Mouse (Mus musculus) midbrain, embryonic 11.5 days (tissue): Measurements from ENCODE around the gene Rcan2. TPM values are rescaled to one million over a fixed set of nuclear protein-coding genes. Genes with fewer than 3 reads are reported as not detected.

Experiments used
- ATAC-seq: fragments of 200-750 bp; cut with Nextera tagmentation; 2 replicates; pipeline ENCODE4 v1.8.0; 2017; ENCODE audit warnings: moderate TSS enrichment, moderate library complexity; ENCODE audit not compliant: low FRiP score
- DNase-seq: peaks from one replicate; pipeline ENCODE4 v3.0.0; 2015; ENCODE audit warnings: low spot score; ENCODE audit errors: missing footprints
- H3K27ac ChIP-seq: fragments of 300-500 bp; sonication (generic); 2 replicates; pipeline ENCODE4 v1.5.1; 2014; ENCODE audit warnings: low read depth, low read length
- H3K27me3 ChIP-seq: fragments of 300-500 bp; sonication (generic); 2 replicates; pipeline ENCODE4 v1.6.1; 2014; ENCODE audit warnings: mild to moderate bottlenecking, low read length, moderate library complexity, mixed read lengths; ENCODE audit not compliant: control insufficient read depth, insufficient read depth
- H3K36me3 ChIP-seq: fragments of 300-500 bp; sonication (generic); 2 replicates; pipeline ENCODE4 v1.6.1; 2014; ENCODE audit warnings: mild to moderate bottlenecking, low read length, moderate library complexity, mixed read lengths; ENCODE audit not compliant: control insufficient read depth, insufficient read depth
- H3K4me1 ChIP-seq: fragments of 300-500 bp; sonication (generic); 2 replicates; pipeline ENCODE4 v1.6.1; 2014; ENCODE audit warnings: low read length; ENCODE audit not compliant: control insufficient read depth, insufficient read depth
- H3K4me2 ChIP-seq: fragments of 300-500 bp; sonication (generic); 2 replicates; pipeline ENCODE4 v1.6.1; 2014; ENCODE audit warnings: mild to moderate bottlenecking, moderate library complexity
- H3K4me3 ChIP-seq: fragments of 300-500 bp; sonication (generic); 2 replicates; pipeline ENCODE4 v1.5.1; 2014; ENCODE audit warnings: low read depth, low read length
- H3K9ac ChIP-seq: fragments of 300-500 bp; sonication (generic); 2 replicates; pipeline ENCODE4 v1.6.1; 2014; ENCODE audit warnings: low read length
- H3K9me3 ChIP-seq: fragments of 300-500 bp; sonication (generic); 2 replicates; pipeline ENCODE4 v1.6.1; 2016; ENCODE audit warnings: low read length; ENCODE audit not compliant: control insufficient read depth
- WGBS: fragments of 180-500 bp; shearing (Covaris S2); extraction: QIAGEN DNeasy Blood & Tissue Kit; methylation state at CpG from one replicate; pipeline ENCODE4 v1.1.7; 2014; 5-methylcytosine and 5-hydroxymethylcytosine counted together
- polyA plus RNA-seq: library from polyadenylated mRNA; unstranded; fragments of >200 nt; fragmentation: Nextera tagmentation; extraction: Ambion mirVana; gene quantifications from 2 replicates; pipeline ENCODE4 v1.2.1, GENCODE M21; 2014

The Rcan2 gene
- polyA plus RNA-seq, 1 experiment from 2014 or later, result 9.0 TPM

GRCm38 (mm10) chr17:44011917-44012316 lies 210.8 kb downstream of the Rcan2 start:
- ATAC-seq, result no peak
- 77% methylated on average over 4 of the region's 4 CpGs for WGBS
- Histone ChIP-seq H3K4me3 (no peak overlapping the region), H3K27ac (no peak overlapping the region), H3K4me2 (no peak overlapping the region), H3K9ac (no peak overlapping the region), H3K27me3 (no peaks in the 10 kb centered on the region), H3K4me1 (no peaks in the 10 kb centered on the region), H3K36me3 (no peaks in the 10 kb centered on the region), H3K9me3 (no peaks in the 10 kb centered on the region)
- DNase-seq, result no peak

GRCm38 (mm10) chr17:44013756-44014510 lies 212.8 kb downstream of the Rcan2 start:
- DNase-seq, result peak; percentile 10
- Histone ChIP-seq H3K9ac (no peak overlapping the region), H3K4me1 (no peaks in the 10 kb centered on the region), H3K4me2 (no peak overlapping the region), H3K27me3 (no peaks in the 10 kb centered on the region), H3K27ac (no peak overlapping the region), H3K4me3 (no peak overlapping the region), H3K36me3 (no peaks in the 10 kb centered on the region), H3K9me3 (0 out of 2 replicates have a peak, but pooled peaks cover 3% of the 10 kb centered on the region)
- no peak for ATAC-seq
- 72% methylated on average over 4 of the region's 4 CpGs for WGBS

DNA sequence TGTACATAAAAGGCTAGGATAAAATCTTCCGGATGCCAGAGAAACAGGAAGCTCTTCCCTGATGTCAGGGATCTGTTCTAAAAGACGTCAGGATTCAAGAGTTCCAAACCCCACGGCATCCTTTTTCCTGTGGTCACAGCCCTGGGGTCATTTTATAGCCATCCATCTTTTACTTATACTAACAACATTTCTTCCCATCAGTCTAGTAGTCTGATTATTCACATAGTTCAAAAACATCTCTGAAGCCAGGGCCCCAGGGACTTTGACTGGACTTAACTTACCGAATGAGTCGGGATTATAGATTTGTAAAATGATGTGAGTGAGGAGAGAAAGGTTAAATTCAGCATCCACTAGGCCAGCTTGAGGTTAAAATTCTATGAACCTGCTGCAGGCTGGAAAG lies 215.2 kb downstream of the Rcan2 start:
- no peak for ATAC-seq
- Histone ChIP-seq H3K4me3 (no peak overlapping the region), H3K27ac (no peak overlapping the region), H3K36me3 (no peaks in the 10 kb centered on the region), H3K4me1 (no peaks in the 10 kb centered on the region), H3K9me3 (0 out of 2 replicates have a peak, but pooled peaks cover 3% of the 10 kb centered on the region), H3K27me3 (no peaks in the 10 kb centered on the region), H3K4me2 (no peak overlapping the region), H3K9ac (no peak overlapping the region)
- no peak for DNase-seq
- 88% methylated on average over 5 of the region's 5 CpGs for WGBS

- no peak overlapping the region for H3K4me3 ChIP-seq
Observed at GRCm38 (mm10) chr17:44020707-44021220, 219.6 kb downstream of the Rcan2 start.

GRCm38 (mm10) chr17:44023842-44024241 lies 222.7 kb downstream of the Rcan2 start:
- Histone ChIP-seq H3K4me1 (no peaks in the 10 kb centered on the region), H3K9ac (no peak overlapping the region), H3K4me2 (no peak overlapping the region), H3K27ac (no peak overlapping the region), H3K9me3 (no peaks in the 10 kb centered on the region), H3K4me3 (no peak overlapping the region), H3K36me3 (no peaks in the 10 kb centered on the region), H3K27me3 (no peaks in the 10 kb centered on the region)
- DNase-seq (no peak), ATAC-seq (no peak)
- WGBS, result 75% methylated on average over 2 of the region's 2 CpGs

More at GRCm38 (mm10) chr17:44020707-44021220, 219.6 kb downstream of the Rcan2 start:
- Histone ChIP-seq H3K27ac (no peak overlapping the region), H3K27me3 (no peaks in the 10 kb centered on the region), H3K4me1 (no peaks in the 10 kb centered on the region), H3K36me3 (no peaks in the 10 kb centered on the region), H3K9me3 (0 out of 2 replicates have a peak, but pooled peaks cover 3% of the 10 kb centered on the region), H3K9ac (no peak overlapping the region), H3K4me2 (no peak overlapping the region)
- no peak for ATAC-seq
- DNase-seq, result no peak
- 85% methylated on average over 6 of the region's 6 CpGs for whole genome bisulfite sequencing

DNA sequence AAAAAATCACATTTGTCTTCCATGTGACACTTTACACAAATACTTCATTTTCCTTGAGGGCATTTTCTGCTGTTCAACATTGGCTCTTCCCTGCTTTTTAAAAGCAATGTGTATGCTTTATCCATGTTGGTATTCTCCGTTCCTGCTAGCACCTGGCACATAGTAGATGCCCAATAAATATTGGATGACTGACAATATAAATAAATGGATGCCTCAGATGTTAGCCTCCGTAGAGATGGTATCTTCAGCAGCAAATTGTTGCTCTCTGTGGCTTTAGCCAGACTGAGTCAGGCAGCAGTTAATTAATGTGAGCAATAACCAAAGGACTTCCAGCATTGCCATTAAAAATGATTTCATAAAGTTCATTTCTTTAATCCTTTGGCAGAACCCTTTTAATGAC lies 223.9 kb downstream of the Rcan2 start:
- DNase-seq, result peak; percentile 53
- Histone ChIP-seq H3K27me3 (no peaks in the 10 kb centered on the region), H3K27ac (no peak overlapping the region), H3K9me3 (no peaks in the 10 kb centered on the region), H3K36me3 (no peaks in the 10 kb centered on the region), H3K9ac (no peak overlapping the region), H3K4me3 (no peak overlapping the region), H3K4me2 (no peak overlapping the region), H3K4me1 (no peaks in the 10 kb centered on the region)
- WGBS, result 88% methylated on average over 2 of the region's 2 CpGs
- no peak for ATAC-seq

- DNase-seq (no peak), ATAC-seq (no peak)
- Histone ChIP-seq H3K4me2 (no peak overlapping the region), H3K9ac (no peak overlapping the region), H3K9me3 (no peaks in the 10 kb centered on the region), H3K4me3 (no peak overlapping the region), H3K36me3 (no peaks in the 10 kb centered on the region), H3K27me3 (no peaks in the 10 kb centered on the region), H3K4me1 (no peaks in the 10 kb centered on the region), H3K27ac (no peak overlapping the region)
- 56% methylated on average over 6 of the region's 6 CpGs for WGBS
Observed at GRCm38 (mm10) chr17:44025935-44026334, 224.8 kb downstream of the Rcan2 start.

GRCm38 (mm10) chr17:44026378-44026777 lies 225.2 kb downstream of the Rcan2 start:
- ATAC-seq (no peak), DNase-seq (no peak)
- H3K27me3 ChIP-seq, result no peaks in the 10 kb centered on the region
- no peaks in the 10 kb centered on the region for H3K4me1 ChIP-seq
- no peak overlapping the region for H3K4me3 ChIP-seq
- H3K9ac ChIP-seq, result no peak overlapping the region
- no peak overlapping the region for H3K27ac ChIP-seq
- H3K4me2 ChIP-seq, result no peak overlapping the region
- no peaks in the 10 kb centered on the region for H3K36me3 ChIP-seq
- no peaks in the 10 kb centered on the region for H3K9me3 ChIP-seq
- WGBS, result 44% methylated on average over 5 of the region's 5 CpGs

- Histone ChIP-seq H3K4me2 (no peak overlapping the region), H3K27me3 (no peaks in the 10 kb centered on the region), H3K4me1 (no peaks in the 10 kb centered on the region), H3K27ac (no peak overlapping the region), H3K4me3 (no peak overlapping the region), H3K36me3 (no peaks in the 10 kb centered on the region), H3K9ac (no peak overlapping the region), H3K9me3 (no peaks in the 10 kb centered on the region)
- ATAC-seq (no peak), DNase-seq (no peak)
Observed at GRCm38 (mm10) chr17:44026786-44027185, 225.6 kb downstream of the Rcan2 start.
